Mouse (Mus musculus): ENCODE data around the gene Acads. TPM values are rescaled to one million over a fixed set of nuclear protein-coding genes. Genes with fewer than 3 reads are reported as not detected.

Gene Acads
- polyA plus RNA-seq, 1 experiment from 2014 or later = 21.6 TPM

DNA sequence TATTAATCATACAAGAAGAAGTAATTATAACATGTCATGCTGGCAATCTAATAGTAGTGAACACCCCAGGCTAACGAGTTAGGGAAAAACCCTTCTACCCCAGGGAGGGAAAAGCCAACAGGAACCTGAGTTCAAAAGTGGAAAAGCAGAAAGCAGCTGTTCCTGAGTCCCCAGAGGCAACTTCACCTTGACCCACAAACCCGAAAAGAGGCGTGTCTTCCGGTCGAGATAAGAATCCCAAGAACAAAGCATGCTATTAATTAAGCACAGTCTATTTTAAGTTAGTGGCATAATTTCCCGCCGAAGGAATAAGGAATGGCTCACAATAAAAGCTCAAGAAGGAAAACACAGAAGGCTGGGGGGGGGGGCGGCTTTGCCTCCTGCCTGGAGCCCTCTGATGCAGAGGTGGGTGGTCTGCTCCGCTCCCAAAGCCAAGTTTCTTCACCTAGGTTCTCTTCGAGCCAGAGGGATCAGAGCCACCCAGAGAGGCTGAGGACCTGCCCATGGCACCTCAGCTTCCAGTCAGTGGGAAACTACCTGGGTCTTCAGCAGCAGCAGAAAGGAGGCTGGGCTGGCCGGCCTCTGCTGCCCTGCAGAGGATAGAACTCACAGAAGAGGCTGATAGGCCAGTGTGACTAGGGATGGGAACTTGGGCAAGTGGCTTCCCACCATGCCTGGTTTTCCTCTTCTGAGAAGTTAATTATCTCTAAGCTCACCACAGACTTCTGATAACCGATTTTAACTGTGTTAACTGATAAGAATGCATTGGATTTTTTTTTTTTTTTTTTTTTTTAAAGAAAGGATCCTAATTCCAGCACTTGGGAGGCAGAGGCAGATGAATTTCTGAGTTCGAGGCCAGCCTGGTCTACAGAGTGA, 42.2 kb upstream of the Acads start:
- Histone ChIP-seq H3K4me2 (no peak overlapping the region), H3K27ac (ENCODE audit: low read depth, low read length) (no peak overlapping the region), H3K9ac (ENCODE audit: low read length) (no peak overlapping the region), H3K36me3 (ENCODE audit: control insufficient read depth, insufficient read depth, low read length) (no peaks in the 10 kb centered on the region), H3K4me1 (ENCODE audit: control insufficient read depth, insufficient read depth, low read length) (peaks cover 12% of the 10 kb centered on the region), H3K27me3 (ENCODE audit: control insufficient read depth, insufficient read depth, low read length) (no peaks in the 10 kb centered on the region), H3K9me3 (ENCODE audit: control insufficient read depth, low read length) (no peaks in the 10 kb centered on the region), H3K4me3 (ENCODE audit: low read depth, low read length) (no peak overlapping the region)
- DNase-seq (ENCODE audit: low spot score, missing footprints) (peak; percentile 51), ATAC-seq (ENCODE audit: low FRiP score) (no peak)
- WGBS = 67% methylated on average over 13 of the region's 13 CpGs

- Histone ChIP-seq H3K36me3 (ENCODE audit: control insufficient read depth, insufficient read depth, low read length) (no peaks in the 10 kb centered on the region), H3K4me3 (ENCODE audit: low read depth, low read length) (no peak overlapping the region), H3K9ac (ENCODE audit: low read length) (no peak overlapping the region), H3K27ac (ENCODE audit: low read depth, low read length) (no peak overlapping the region), H3K4me1 (ENCODE audit: control insufficient read depth, insufficient read depth, low read length) (peaks cover 18% of the 10 kb centered on the region), H3K9me3 (ENCODE audit: control insufficient read depth, low read length) (no peaks in the 10 kb centered on the region), H3K27me3 (ENCODE audit: control insufficient read depth, insufficient read depth, low read length) (no peaks in the 10 kb centered on the region), H3K4me2 (no peak overlapping the region)
- WGBS = 80% methylated on average over 6 of the region's 6 CpGs
- ATAC-seq (ENCODE audit: low FRiP score) (no peak), DNase-seq (ENCODE audit: low spot score, missing footprints) (peak; percentile 64)
Measured at GRCm38 (mm10) chr5:115160655-115161054, 41.5 kb upstream of the Acads start.

DNA sequence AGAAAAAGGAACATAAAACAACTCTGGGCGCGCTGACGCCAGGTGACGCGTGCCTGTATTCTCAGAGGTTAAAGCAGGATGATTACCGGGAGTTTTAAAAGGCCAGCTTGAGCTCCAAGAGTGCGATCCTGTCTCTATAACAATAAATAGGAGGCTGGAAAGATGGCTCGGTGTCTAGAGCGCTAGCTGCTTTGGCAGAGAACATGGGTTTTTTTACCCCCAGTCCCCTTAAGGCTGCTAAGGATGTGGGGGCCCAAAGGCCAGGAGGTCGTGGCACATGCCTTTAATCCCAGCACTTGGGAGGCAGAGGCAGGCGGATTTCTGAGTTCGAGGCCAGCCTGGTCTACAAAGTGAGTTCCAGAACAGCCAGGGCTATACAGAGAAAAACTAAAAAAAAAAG, 40.0 kb upstream of the Acads start:
- Histone ChIP-seq H3K9ac (ENCODE audit: low read length) (peak overlapping the region; percentile 94), H3K4me2 (peak overlapping the region; percentile 87), H3K36me3 (ENCODE audit: control insufficient read depth, insufficient read depth, low read length) (no peaks in the 10 kb centered on the region), H3K27ac (ENCODE audit: low read depth, low read length) (peak overlapping the region; percentile 93), H3K27me3 (ENCODE audit: control insufficient read depth, insufficient read depth, low read length) (no peaks in the 10 kb centered on the region), H3K9me3 (ENCODE audit: control insufficient read depth, low read length) (no peaks in the 10 kb centered on the region), H3K4me1 (ENCODE audit: control insufficient read depth, insufficient read depth, low read length) (peaks cover 30% of the 10 kb centered on the region), H3K4me3 (ENCODE audit: low read depth, low read length) (peak overlapping the region; percentile 89)
- 34% methylated on average over 12 of the region's 12 CpGs for WGBS
- DNase-seq (ENCODE audit: low spot score, missing footprints) (no peak), ATAC-seq (ENCODE audit: low FRiP score) (no peak)

DNA sequence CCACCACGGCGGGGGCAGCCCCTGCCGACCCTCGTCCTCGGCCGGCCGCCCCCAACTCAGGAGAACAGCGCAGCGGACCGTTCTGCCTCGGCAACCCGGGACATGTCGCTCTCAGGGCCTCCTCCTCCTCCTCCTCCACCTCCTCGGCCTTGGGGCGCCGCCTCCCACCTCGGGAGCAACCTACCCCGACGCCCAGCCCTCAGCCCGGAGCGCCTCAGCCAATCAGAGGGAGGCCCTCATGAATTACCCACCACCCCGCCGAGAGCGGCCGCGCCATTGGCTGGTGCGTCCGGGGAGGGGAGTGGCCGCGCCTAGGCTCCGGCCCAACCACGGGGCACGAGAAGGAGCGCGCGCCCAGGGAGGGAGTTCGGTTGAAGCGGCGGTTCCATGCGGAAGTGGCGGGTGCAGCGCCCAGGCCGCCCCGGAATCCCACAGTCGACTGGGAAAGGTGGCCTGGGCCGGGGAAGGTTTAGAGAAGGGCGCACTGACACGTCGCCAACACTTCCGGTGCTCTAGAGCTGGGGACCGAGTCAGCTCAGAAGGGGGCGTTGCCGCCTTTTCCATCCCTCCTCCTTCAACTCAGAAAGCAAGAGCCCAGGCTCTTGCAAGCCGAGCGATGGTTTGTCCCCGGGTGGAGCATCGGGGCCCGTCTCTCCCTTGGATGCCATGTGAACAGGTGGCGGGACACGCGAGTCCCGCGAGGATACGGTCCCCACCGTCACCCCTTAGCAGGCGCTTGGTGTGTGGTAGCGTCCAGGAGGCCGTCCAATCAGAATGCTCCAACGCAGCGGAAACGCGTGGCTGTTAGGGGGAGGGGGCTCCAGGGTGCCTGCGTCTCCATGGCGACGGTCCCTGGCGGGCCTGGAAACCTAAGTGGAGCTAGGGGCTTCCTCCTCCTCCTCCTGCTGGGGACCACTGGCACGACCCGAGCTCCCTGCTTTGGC, 39.2 kb upstream of the Acads start, which contains the start of gene Mlec:
Mlec (minus strand) TSS at position 140 of the 944 bp plus-strand sequence.
- peak within 1 kb of the TSS; percentile 87 for H3K4me2 ChIP-seq
- no peaks in the 10 kb centered on the region for H3K27me3 ChIP-seq (ENCODE audit: control insufficient read depth, insufficient read depth, low read length)
- peak within 1 kb of the TSS; percentile 93 for H3K27ac ChIP-seq (ENCODE audit: low read depth, low read length)
- peak within 1 kb of the TSS; percentile 89 for H3K4me3 ChIP-seq (ENCODE audit: low read depth, low read length)
- whole genome bisulfite sequencing = under 1% methylated on average over 76 of the region's 78 CpGs
- H3K36me3 ChIP-seq (ENCODE audit: control insufficient read depth, insufficient read depth, low read length) = no peaks in the 10 kb centered on the region
- ATAC-seq (ENCODE audit: low FRiP score) (peak; percentile 98), DNase-seq (ENCODE audit: low spot score, missing footprints) (peak; percentile 99)
- H3K9ac ChIP-seq (ENCODE audit: low read length) = peak within 1 kb of the TSS; percentile 94
- H3K4me1 ChIP-seq (ENCODE audit: control insufficient read depth, insufficient read depth, low read length) = peaks cover 33% of the 10 kb centered on the region
- H3K9me3 ChIP-seq (ENCODE audit: control insufficient read depth, low read length) = no peaks in the 10 kb centered on the region

DNA sequence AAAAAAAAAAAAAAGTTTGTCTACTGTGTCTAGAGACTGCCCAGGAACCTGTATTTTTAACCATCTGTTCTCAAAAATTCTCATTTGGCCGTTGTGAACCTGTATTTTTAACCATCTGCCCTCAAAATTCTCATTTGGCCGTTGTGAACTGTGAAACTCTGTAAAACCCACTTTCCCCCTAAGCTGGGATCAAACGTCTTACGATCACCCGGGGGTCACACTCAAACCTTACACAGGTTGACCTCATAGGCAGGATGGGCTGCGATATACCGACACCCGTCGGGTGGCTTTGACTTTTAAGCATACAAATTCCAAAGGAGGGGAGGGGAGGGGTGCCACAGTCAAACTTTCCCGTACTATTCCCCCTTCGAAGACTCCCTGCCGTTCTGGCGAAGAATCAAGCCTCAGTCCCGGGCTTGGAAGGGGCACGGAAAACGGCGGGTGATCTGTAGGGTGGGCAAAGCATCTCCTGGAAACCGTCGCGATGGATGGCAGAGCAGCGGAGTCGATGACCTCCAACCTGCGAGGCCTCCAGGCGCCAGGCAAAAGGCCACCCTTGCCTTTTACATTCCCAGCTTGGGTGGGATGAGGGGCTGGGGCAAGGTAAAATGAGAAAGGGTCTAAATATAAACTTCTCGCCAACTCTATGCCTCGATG, 37.9 kb upstream of the Acads start:
- Histone ChIP-seq H3K9me3 (ENCODE audit: control insufficient read depth, low read length) (no peaks in the 10 kb centered on the region), H3K27me3 (ENCODE audit: control insufficient read depth, insufficient read depth, low read length) (no peaks in the 10 kb centered on the region), H3K27ac (ENCODE audit: low read depth, low read length) (no peak overlapping the region), H3K4me3 (ENCODE audit: low read depth, low read length) (peak overlapping the region; percentile 89), H3K4me2 (peak overlapping the region; percentile 87), H3K4me1 (ENCODE audit: control insufficient read depth, insufficient read depth, low read length) (peaks cover 34% of the 10 kb centered on the region), H3K36me3 (ENCODE audit: control insufficient read depth, insufficient read depth, low read length) (no peaks in the 10 kb centered on the region), H3K9ac (ENCODE audit: low read length) (peak overlapping the region; percentile 94)
- 2% methylated on average over 26 of the region's 26 CpGs for WGBS
- peak; percentile 95 for DNase-seq (ENCODE audit: low spot score, missing footprints)
- ATAC-seq (ENCODE audit: low FRiP score) = no peak

GRCm38 (mm10) chr5:115156401-115156800, 37.3 kb upstream of the Acads start:
- H3K9me3 ChIP-seq (ENCODE audit: control insufficient read depth, low read length) = no peaks in the 10 kb centered on the region
- H3K4me1 ChIP-seq (ENCODE audit: control insufficient read depth, insufficient read depth, low read length) = peaks cover 34% of the 10 kb centered on the region
- peak overlapping the region; percentile 94 for H3K9ac ChIP-seq (ENCODE audit: low read length)
- H3K27me3 ChIP-seq (ENCODE audit: control insufficient read depth, insufficient read depth, low read length) = no peaks in the 10 kb centered on the region
- ATAC-seq (ENCODE audit: low FRiP score) = no peak
- WGBS = 71% methylated on average over 7 of the region's 7 CpGs
- H3K4me3 ChIP-seq (ENCODE audit: low read depth, low read length) = peak overlapping the region; percentile 89; the same call in 1 of the 2 replicates
- DNase-seq (ENCODE audit: low spot score, missing footprints) = peak; percentile 85
- peak overlapping the region; percentile 87 for H3K4me2 ChIP-seq
- 0 out of 2 replicates have a peak, but pooled peaks cover 2% of the 10 kb centered on the region for H3K36me3 ChIP-seq (ENCODE audit: control insufficient read depth, insufficient read depth, low read length)
- no peak overlapping the region for H3K27ac ChIP-seq (ENCODE audit: low read depth, low read length)

- DNase-seq (ENCODE audit: low spot score, missing footprints) (peak; percentile 79), ATAC-seq (ENCODE audit: low FRiP score) (no peak)
- Histone ChIP-seq H3K36me3 (ENCODE audit: control insufficient read depth, insufficient read depth, low read length) (peaks cover 2% of the 10 kb centered on the region; the same call in 1 of the 2 replicates), H3K4me1 (ENCODE audit: control insufficient read depth, insufficient read depth, low read length) (peaks cover 34% of the 10 kb centered on the region), H3K4me2 (peak overlapping the region; percentile 87), H3K4me3 (ENCODE audit: low read depth, low read length) (no peak overlapping the region; the same call in 1 of the 2 replicates), H3K27me3 (ENCODE audit: control insufficient read depth, insufficient read depth, low read length) (no peaks in the 10 kb centered on the region), H3K9me3 (ENCODE audit: control insufficient read depth, low read length) (no peaks in the 10 kb centered on the region), H3K9ac (ENCODE audit: low read length) (peak overlapping the region; percentile 94), H3K27ac (ENCODE audit: low read depth, low read length) (no peak overlapping the region)
- 73% methylated on average over 5 of the region's 5 CpGs for WGBS
Measured at GRCm38 (mm10) chr5:115155831-115156230, 36.7 kb upstream of the Acads start.

GRCm38 (mm10) chr5:115155156-115155631, 36.0 kb upstream of the Acads start:
- peak overlapping the region; percentile 13; the same call in 1 of the 2 replicates for H3K9ac ChIP-seq (ENCODE audit: low read length)
- H3K4me1 ChIP-seq (ENCODE audit: control insufficient read depth, insufficient read depth, low read length) = peaks cover 34% of the 10 kb centered on the region
- no peaks in the 10 kb centered on the region for H3K27me3 ChIP-seq (ENCODE audit: control insufficient read depth, insufficient read depth, low read length)
- H3K4me3 ChIP-seq (ENCODE audit: low read depth, low read length) = no peak overlapping the region
- 77% methylated on average over 13 of the region's 13 CpGs for WGBS
- H3K27ac ChIP-seq (ENCODE audit: low read depth, low read length) = no peak overlapping the region
- DNase-seq (ENCODE audit: low spot score, missing footprints) = peak; percentile 71
- no peaks in the 10 kb centered on the region for H3K9me3 ChIP-seq (ENCODE audit: control insufficient read depth, low read length)
- H3K4me2 ChIP-seq = peak overlapping the region; percentile 87
- ATAC-seq (ENCODE audit: low FRiP score) = no peak
- peaks cover 9% of the 10 kb centered on the region; the same call in 1 of the 2 replicates for H3K36me3 ChIP-seq (ENCODE audit: control insufficient read depth, insufficient read depth, low read length)

Measured in midbrain, embryonic 11.5 days (tissue).